Mouse (Mus musculus) cerebellum, adult 18-20 months (tissue): ENCODE measurements at regions not wholly inside any gene's neighbourhood (a gene's known extent, or its start where the extent isn't known, plus 50 kb on each side); places are given as distances from the start of the nearest gene placed in this dataset.
A peak's percentile ranks its signal among the peaks of the same experiment; 100 is the strongest.

Experiments used
- DNase-seq, 2 experiments: peaks; one replicate each; pipeline ENCODE4 v3.0.0; 2021

DNA sequence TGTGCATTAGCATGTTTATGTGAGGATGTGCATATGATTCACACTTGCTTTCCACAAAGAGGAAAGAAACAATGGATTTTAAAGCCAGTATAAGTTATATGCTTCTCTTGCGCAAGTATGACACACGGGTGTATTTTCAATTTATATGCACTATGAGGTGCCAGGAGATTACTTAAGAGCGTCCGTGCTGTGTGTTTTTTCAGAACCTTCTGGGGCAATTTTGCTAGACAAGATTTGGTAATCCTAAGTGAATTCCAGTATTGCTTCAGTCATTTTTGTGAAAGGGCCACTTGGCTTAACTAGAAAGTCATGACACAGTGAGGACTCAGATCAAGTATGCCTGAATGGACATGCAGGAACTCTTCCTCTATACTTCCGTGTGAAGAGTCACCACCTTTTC lies 511.5 kb downstream of the Fgf9 start:
- DNase-seq, result no peak

DNA sequence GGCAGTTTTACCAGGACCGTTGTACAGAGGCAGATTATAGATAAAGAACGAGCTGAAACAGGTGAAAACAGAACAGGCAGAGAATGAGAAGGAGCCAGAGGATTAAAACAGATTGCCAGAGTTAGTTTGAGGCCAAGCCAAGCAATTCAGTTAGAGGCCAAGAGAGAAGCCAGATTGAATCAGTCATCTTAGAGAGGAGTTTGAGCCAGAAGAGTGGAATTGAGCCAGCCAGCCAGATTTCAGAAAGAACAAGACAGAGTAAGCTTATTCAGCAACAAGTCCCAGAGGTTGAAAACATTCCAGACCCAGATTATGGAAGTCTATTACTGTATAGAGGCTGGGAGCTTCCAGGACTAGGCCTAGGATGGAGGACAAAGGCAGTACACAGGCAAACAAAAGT lies 499.7 kb downstream of the Fgf9 start:
- no peak for DNase-seq

DNA sequence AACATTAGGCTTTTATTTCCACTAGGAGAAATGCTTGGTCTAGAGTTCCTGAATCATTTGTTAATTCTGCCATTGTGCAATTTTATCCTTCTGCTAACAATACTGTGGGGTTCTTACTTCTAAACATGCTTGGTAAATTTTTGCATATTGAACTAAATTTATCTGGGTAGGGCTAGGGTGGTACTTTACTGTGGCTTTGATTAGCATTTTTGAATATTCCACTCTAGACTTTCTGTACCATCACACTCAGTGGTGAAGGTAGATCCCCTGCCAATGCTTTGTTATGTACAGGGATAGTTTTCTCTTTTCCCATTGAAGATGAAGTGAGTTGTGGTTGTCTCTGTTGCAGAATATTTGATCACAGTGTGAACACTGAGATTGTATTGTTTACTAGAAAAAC lies 497.1 kb downstream of the Fgf9 start:
- no peak for DNase-seq

DNA sequence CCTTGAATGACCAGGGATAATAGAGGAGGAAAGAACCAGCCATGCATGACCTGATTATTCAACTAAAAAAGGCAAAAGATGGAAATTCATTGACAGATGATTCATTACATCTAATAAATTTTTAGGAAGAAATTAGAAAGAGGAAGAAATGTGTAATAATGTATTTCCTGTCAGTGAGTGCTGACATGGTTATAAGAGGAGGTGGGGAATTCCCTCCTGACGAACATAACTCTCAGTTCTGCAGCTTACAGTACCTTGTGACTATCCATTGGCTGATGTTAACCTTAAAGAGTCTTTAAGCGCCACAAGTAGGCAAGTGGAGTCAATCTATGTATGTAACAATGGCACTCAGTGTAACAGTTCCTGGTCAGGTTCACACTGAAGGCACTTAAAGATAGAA lies 492.7 kb downstream of the Fgf9 start:
- no peak for DNase-seq

DNA sequence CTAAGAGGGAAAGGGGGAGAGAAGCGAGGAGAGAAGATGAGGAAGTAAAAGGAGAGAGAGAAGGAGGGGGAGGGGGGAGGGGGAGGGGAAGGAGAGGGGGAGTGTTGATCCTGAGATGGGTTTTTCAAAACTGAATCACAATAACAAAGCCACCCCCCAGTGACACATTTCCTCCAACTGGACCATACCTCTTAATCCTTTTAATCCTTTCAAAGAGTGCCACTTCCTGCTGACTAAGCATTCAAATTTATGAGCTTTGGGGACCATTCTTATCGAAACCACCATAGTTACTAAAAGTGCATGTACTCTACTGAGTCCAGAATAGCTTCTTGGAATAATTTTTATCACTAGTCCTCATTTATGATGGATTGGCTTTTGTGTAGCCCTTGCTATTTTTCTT lies 480.4 kb downstream of the Fgf9 start:
- no peak for DNase-seq

GRCm38 (mm10) chr14:58545778-58546177 lies 475.4 kb downstream of the Fgf9 start:
- DNase-seq, result no peak

- no peak for DNase-seq
These were observed 472.9 kb downstream of the Fgf9 start for GRCm38 (mm10) chr14:58543140-58543767.

DNA sequence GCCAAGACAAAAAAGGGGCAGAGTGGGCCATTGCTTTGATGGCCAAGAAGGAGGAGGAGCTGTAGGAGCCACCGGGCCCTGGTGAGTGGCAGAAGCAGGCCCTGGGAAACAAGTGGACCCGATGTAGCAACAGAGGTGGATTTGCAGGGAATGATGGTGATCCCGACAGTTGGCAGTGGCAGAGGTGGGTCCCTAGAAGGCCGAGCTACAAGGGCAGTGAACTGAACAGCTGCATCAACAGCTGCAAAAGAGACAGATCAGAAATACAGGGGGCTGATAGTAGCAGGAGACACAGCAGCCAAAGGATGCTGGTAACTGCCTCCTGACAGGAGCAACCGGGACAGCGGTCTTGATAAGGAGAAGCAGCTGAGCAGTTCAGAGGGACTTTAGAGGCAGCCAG lies 467.8 kb downstream of the Fgf9 start:
- no peak for DNase-seq

- DNase-seq, result peak; percentile 13 to 27
These were observed 450.7 kb downstream of the Fgf9 start for GRCm38 (mm10) chr14:58520976-58521549.

GRCm38 (mm10) chr14:58520384-58520783 lies 450.0 kb downstream of the Fgf9 start:
- DNase-seq, result no peak

- DNase-seq, result no peak
These were observed 448.7 kb downstream of the Fgf9 start for GRCm38 (mm10) chr14:58519086-58519485.

GRCm38 (mm10) chr14:58516543-58516942 lies 446.2 kb downstream of the Fgf9 start:
- DNase-seq, result no peak

GRCm38 (mm10) chr14:58512177-58512576 lies 441.8 kb downstream of the Fgf9 start:
- DNase-seq, result no peak

DNA sequence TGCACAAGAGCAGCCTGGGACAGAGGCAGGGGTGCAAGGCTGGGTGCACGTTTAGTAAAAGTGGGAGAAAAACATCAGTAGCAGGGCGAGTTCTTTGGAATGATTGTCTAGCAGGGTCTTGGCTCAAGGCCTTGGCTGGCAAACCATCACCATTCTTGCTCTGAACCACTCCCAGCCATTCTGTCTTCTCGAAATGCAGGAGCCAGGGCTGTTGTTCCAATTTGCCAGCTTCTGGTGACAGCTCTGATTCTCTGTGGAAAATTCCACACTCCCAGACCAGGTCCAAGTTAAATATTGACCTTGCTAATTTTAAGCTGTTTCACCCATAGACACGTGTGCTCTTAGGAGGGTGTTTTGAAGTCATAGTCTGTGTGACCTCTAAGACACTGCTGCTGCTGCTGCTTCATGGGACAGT lies 441.2 kb downstream of the Fgf9 start:
- no peak for DNase-seq

DNA sequence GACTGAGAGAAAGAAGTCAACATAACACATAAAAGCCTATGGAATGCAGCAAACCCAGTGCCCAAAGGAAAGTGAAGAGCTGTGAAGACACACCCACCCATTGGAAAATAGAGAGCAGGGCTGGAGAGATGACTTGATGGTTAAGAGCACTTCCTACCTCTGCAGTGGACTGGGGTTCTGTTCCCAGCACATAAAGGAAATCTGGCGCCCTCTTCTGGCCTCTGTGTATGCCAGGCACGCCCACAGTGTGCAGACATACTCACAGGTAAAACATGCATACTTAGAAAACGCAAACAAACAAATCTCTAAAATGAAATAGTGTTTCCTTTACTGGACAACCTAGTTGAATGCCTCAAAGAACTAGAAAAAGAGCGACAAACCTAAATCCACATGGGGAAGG lies 440.4 kb downstream of the Fgf9 start:
- DNase-seq, result no peak

GRCm38 (mm10) chr14:58509106-58509505 lies 438.8 kb downstream of the Fgf9 start:
- DNase-seq, result no peak

- no peak for DNase-seq
These were observed 436.1 kb downstream of the Fgf9 start for GRCm38 (mm10) chr14:58506490-58506889.

DNA sequence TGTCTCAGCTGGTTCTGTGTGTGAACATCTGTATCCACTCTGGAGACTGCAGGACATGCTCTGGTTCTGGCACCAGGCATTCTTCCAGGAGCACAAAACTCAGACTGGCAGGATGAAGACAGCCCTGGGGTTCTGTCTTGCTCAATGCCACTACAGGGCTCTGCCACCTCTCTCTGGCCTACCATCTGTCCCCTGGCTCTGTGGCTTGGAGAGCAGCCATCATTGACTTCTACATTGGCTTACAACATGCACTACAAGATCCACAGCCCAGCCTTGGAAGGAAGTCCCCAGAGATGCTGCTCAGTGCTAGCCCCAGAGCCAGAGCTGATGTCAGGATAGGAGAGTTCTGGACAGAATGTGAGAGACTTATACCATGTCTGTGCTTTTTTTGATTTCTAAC lies 435.5 kb downstream of the Fgf9 start:
- DNase-seq, result peak; percentile 76 to 83

DNA sequence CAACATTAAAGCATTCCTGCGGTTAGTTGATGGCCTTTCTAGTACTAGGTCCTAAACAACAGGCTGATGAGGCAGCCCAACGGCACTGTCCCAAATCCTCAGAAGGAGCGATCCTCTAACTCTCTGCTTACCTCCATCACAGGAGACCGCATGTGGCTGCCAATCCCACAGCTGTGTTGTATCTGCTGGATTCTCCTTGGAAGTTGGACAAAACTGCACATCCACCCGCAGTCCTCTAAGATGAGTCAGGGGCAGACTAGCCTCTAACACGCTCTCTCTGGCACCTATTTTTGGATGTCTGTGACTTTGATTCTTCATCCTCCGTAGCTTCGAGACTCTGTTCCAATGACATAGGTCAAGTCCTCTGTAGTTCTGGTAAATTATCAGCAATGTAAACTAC lies 432.5 kb downstream of the Fgf9 start:
- DNase-seq, result no peak

DNA sequence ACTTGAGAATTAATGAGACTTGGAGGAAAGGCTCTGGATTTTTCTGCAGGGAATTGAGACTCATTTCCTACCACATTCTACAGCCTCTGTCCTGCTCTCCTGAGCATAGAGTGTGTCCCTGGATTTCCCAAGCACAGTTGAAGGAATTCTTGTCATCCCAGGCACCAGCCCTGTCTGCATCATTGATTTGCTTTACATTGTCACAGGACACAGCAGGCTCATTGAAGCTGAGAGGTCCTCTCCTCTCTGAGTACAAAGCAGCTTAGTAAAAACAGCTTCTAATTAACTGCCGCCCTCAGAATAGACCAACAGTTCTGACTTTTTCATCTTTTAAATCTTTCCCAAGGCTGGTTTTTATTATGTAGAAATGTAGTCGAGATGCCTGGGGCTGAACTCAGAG lies 429.7 kb downstream of the Fgf9 start:
- DNase-seq, result no peak

- no peak for DNase-seq
These were observed 429.2 kb downstream of the Fgf9 start for GRCm38 (mm10) chr14:58499501-58499900.

- no peak for DNase-seq
These were observed 428.7 kb downstream of the Fgf9 start for GRCm38 (mm10) chr14:58499071-58499470.

GRCm38 (mm10) chr14:58496902-58497301 lies 426.6 kb downstream of the Fgf9 start:
- DNase-seq, result no peak

DNA sequence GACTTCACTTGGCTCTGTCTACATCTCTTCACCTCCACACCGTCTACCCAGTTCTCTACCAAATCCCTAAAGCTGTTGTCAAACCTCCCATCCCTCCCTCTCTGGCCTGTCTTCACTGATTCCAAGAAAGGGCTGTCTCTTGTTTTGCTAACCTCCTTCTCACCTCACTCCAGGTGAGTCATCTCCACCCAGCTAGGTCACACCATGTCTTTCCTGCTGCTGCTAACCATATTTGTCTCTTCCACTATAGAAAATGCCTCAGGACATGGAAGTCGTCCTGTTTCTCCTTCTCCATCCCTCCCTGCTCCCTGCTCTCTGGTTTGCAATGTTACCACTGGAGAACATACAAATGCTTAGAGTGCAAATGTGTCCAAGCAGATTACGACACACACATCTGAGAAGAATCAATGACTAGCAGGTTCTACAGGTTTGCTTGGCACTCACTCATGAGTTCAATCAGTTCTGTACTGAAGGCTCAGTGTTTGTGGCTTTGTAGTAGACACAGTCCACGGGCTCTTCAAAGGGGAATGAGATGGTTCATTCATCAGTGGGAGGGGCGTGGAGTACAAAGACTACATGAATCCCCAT lies 424.1 kb downstream of the Fgf9 start:
- no peak for DNase-seq

GRCm38 (mm10) chr14:58492118-58492517 lies 421.8 kb downstream of the Fgf9 start:
- no peak for DNase-seq
